Mouse (Mus musculus) spleen, postnatal 10 days (tissue): ENCODE data around the gene Pdzd2.
A peak's percentile ranks its signal among the peaks of the same experiment; 100 is the strongest.

Experiments
- DNase-seq, 2 experiments: peaks; one replicate each; pipeline ENCODE4 v3.0.0; 2021 to 2022; ENCODE audit warnings: low spot score in 2 of 2

The Pdzd2 gene

DNA sequence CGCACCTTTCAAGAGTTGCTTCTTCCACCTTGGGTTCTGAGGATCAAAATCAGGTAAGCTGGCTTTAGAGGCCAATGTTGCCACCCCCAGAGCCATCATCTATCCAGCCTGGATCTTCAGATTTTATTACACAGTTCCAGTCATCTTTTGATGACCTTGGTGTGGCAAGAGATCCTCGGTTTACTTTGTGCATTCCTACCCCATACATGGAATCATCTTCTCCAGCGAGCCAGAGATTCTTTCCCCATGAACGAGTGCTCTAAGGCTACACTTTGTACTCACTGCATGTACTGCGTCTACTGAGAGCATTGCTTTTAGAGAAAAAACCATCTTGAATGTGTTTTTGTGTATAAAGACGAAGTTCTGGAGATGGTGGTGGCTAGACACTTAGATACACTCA lies 384.5 kb downstream of the Pdzd2 start:
- DNase-seq = no peak

DNA sequence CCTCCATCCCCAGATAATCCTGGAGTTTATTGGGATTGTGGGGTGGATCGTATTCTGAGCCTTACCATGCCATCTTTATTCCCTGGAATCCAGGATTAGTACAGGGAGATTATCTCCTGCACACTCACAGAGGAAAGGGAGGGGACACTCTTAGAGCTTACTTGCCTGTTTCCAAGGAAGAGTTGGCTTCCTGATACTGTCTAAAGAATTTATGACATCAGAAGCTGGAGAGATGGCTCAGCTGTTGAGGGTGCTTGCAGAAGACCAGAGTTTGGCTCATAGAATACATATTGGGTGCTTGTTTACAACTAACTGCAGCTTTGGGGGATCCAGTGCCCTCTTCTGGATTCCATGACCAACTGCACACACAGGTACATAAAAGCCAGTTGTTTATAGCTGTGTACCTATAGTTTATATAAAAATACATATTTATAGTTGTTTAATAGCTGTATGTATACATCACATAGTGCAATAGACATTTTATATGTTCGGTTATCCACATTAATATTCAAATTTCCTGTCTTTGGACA lies 385.4 kb downstream of the Pdzd2 start:
- no peak for DNase-seq

DNA sequence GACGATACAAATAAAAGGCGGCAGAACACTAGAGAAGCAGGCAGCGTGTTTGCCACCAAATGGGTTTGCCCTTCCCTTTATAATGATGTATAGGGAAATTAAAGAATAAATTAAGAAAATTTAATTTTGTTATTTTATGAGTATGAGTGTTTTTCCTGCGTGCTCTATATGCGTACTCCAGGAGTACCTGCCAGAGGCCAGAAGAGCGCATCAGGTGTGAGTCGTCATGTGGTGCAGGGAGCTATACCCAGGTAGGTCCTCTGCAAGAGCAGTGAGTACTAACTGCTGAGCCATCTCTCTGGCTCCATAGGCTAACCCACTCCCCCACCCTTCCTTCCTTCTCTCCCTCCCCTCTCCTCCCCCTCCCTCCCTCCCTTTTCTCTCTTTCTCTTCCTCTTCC lies 388.3 kb downstream of the Pdzd2 start:
- no peak for DNase-seq

DNA sequence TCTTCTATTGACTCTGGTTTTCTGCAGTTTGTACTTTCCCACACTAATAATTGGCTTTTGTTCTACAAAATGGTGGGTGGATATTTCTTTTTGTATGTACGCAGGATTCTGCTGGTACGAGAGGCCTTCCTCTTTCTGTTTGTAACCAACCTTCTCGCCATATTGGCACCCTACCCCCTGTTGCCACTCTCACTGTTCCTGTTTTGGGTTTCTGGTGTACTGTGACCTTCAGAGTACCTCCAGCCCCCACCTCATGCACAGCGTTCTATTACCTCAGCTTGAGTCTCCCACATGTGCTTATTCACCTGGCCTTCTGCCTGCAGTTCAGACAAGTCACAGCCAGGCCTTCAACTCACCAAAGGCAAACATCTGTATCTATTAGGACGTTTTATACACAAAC lies 389.9 kb downstream of the Pdzd2 start:
- no peak for DNase-seq

DNA sequence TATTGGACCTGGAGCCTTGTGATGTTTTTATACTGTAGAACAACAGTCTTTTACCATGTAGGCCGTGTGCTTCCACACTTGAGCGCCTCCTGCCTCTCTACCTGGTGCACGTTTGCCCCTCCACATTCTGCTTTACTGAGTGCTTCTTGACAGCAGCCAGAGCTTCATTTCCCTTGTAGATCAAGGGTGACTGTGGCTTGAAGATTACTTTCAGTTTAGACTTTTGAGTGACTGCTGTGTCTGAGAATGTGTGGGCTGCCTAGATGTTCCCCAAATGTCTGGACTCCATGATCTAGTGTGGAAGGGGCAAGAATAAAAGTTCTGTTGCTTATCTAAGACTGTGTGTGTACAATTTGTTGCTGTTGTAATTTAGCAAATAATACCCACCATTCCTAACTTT lies 390.8 kb downstream of the Pdzd2 start:
- no peak for DNase-seq

DNA sequence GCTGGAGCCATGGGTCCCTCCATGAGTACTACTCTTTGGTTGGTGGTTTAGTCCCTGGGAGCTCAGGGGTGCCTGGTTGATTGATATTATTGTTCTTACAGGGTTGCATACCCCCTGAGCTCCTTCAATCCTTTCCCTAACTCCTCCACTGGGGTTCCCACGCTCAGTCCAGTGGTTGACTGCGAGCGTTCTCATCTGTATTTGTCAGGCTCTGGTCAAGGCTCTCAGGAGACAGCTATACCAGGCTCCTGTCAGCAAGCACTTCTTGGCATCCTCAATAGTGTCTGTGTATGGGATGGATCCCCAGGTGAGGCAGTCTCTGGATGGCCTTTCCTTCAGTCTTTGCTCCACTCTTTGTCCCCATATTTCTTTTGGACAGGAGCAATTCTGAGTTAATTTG lies 392.8 kb downstream of the Pdzd2 start:
- DNase-seq = no peak

DNA sequence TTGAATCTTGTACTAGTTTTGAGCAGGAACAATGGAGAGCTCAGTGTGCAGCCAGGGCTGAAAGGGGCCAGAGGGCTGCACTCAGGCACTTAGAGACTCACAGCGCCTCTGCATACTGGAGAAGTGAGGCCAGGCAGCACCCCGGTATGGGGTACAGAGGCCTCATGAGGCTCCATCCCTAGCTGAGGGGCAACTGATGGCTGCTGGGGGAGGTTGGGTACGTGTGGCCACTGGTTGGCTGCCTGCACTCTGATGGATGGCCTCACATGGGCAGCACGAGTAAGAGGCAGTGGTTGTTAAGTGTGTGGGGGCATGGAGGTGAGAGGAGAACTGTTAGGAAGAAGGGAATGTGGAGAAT lies 398.3 kb downstream of the Pdzd2 start:
- no peak for DNase-seq

DNA sequence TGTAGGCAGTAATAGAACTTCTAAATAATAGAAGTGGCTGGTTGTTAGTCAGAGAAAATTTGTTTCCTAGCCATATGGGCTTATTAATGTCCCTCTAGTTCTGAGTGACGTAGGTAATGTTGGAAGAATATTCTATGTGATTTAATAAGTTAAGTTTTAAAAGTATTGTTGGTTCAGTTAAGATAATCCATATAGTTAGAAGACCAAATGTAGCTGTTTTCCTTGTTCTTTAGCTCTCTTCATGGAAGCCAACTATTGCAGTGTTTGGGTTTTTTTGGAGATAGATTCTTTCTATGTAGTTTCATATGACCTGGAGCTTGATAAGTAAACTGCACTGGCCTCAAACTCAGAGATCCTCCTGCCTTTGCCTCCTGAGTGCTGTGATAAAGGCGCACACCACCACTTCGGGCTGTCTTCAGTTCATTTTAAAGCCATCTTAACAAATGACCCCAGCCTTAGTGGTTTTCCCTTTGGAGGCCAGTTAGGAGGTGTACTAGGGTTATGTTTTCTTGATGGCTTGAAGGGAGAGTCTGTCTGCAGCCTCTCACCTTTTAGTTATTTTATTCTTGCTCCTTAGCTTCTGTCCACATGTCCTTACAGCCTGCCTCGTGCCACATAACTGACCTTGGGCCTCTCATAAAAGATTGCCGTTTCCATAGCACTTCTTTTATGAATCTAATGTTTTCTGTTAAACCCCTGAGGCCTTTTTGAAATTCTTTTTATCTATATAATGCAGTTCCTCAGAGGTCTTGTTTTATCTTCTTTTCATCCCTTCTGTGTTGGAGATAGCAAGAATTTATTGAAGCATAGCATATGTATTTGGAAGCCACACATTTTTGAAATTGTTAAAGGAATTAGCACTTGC lies 399.0 kb downstream of the Pdzd2 start:
- DNase-seq = no peak

DNA sequence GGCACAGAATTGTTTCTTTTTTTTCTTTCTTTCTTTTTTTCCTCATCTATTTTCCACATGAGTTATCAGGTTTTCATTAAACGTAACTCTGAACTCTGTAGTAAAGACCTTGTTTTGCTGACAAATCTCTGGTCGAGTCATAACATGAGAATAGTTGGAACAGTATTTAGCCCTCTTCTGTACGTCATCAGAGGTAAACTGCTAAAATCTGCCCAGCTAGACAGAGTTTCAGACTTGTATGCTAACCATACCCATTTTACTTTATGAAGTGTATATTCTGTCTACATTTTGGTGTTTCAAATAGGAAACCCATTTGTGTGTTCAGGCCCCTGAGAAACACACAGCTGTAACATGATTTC lies 402.0 kb downstream of the Pdzd2 start:
- DNase-seq = no peak

DNA sequence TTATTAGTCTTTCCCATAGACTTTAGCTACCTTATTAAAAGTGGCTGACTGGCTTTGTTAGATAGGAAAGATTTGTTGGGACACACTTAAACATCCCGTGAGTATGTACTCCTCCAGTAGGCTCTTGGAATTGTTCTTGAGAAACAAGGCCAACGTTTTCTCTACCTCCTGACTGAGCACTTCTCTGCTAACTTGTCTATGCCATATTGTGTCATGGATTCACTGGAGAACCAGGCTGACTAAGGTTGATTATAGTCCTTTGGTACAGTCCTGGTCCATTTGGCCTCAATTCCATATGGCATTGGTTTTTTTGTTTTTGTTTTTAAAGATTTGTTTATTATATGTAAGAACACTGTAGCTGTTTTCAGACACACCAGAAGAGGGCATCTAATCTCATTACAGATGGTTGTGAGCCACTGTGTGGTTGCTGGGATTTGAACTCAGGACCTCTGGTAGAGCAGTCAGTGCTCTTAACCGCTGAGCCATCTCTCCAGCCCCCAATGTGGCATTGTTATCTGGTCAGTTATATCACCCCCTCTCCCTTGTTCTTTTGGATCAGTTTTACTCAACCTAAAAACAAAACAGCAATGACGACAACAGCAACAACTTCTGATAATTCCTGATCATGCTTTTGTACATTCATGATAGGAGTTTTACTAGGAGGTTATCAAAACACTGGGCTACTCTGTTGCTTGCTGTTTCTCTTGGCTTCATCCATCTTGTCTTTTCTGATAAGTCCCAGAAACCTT lies 402.5 kb downstream of the Pdzd2 start:
- DNase-seq = no peak

DNA sequence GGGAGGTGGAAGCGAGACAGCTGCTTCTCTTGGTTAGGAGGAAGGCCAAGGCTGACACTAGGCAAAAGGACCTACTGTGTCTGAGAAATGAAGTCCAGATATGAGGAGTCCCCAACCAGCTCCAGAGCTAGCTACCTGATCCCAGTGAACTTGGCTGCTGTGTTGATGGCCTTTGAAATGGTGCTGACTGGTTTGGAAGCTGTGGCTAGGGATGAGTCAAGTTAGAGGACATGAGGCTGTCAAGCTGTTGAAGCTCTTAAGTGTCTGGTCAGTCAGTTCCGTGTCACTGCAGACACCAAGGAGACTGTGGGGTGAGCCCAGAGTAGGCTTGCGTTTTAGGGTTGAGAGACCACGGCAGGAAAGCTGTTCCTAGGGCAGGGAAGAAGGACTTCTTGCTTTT lies 405.3 kb downstream of the Pdzd2 start:
- DNase-seq = no peak

DNA sequence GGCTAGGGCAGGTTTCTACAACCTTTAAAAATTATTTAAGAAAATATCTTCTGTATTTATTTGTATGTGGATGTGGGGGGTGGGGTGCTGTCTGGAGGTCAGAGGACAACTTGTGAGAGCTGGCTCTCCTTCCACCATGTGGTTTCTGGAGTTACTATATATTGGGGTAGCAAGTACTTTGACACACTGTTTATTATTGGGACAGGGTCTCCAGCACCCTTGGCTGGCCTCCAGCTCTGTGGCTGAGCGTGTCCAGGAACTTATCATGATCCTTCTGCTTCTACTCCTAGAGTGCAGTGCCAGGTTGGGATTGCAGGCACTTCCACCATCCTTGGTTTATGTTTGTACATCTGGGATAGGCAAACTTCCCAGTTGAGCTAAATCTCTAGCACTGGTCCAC lies 408.4 kb downstream of the Pdzd2 start:
- no peak for DNase-seq

DNA sequence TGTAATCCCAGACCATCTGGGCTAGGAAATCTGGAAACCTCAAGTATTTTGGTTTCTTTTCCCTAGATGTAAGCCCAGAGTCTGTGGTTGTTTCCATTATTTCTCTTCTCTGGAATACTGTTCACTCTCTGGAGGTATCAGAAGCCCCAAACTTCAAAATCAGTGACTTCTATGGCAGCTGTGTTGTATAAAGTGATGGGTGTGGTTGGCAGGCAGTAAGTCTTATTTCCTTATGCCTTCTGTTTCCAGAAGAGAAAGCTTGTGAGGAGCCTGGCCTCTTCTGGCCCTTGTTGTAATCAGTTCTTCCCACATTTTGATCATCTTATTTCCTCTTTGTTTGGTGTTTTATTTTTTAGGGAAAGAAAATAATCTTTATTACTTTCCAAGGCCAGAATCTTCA lies 408.8 kb downstream of the Pdzd2 start:
- DNase-seq = no peak

DNA sequence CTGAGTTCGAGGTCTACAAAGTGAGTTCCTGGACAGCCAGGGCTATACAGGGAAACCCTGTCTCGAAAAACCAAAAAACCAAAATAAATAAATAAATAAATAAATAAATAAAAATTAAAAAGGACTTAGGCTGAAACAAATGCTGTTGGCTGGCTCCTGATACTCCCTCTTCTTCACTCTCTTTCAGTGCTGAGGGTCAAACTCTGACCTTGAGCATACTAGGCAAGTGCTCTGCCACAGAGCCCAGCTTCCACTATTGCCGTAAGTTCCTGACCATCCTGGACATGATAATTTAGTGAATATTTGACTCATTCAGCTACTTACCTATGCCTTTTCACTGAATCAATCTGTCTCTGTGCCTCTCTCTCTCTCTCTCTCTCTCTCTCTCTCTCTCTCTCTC lies 409.3 kb downstream of the Pdzd2 start:
- DNase-seq = no peak

DNA sequence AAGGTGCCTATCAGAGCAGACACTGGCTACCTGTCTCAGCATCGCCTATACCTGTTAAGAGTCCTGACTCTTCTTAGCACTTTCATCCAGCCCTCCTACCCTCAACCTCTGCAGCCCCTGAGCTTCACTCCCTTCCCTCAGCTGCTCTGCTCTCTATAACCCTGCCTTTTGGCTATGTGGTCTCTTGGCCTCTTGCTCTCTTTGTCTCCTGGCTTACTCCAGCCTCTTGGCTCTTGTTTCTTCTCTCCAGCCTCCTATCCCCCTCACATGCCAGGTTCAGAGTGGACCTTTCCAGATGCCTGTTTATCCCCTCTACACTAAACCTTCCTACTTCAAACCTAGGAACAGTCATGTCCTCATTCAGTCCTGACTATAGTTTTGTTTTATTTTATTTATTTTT lies 415.4 kb downstream of the Pdzd2 start:
- no peak for DNase-seq

DNA sequence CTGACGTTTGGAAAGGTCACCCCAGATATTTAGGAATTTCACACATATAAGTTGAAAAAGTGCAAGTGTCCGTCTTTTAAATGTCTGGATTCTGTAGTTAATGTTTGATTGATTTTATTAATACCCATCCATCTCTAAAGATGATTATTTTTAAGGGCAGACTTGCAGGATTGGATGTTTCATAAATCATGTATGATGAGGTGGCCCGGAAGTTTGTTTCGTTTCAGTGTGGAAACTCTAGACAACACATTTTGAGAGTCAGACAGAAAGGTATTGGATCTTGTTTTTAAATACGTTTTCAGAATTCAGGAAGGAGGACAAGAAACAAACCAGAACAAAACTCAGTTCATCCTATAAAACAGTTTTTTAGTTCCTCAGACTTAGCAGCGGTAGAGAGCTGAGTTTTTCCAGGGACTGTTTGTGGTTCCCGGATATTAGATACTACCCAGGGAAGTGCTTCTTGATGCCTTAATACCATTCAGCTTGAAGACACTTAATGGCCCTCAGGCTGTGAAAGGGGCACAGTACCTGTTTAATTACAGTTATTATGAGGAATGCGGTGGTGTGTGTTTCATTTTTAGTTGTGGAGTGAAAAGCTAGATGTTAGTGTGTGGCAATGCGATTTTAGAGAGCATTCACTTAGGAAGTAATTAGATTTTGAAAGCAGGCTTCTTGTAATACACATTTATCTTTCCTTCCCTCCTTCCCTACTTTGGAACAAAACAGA lies 416.9 kb downstream of the Pdzd2 start:
- no peak for DNase-seq

DNA sequence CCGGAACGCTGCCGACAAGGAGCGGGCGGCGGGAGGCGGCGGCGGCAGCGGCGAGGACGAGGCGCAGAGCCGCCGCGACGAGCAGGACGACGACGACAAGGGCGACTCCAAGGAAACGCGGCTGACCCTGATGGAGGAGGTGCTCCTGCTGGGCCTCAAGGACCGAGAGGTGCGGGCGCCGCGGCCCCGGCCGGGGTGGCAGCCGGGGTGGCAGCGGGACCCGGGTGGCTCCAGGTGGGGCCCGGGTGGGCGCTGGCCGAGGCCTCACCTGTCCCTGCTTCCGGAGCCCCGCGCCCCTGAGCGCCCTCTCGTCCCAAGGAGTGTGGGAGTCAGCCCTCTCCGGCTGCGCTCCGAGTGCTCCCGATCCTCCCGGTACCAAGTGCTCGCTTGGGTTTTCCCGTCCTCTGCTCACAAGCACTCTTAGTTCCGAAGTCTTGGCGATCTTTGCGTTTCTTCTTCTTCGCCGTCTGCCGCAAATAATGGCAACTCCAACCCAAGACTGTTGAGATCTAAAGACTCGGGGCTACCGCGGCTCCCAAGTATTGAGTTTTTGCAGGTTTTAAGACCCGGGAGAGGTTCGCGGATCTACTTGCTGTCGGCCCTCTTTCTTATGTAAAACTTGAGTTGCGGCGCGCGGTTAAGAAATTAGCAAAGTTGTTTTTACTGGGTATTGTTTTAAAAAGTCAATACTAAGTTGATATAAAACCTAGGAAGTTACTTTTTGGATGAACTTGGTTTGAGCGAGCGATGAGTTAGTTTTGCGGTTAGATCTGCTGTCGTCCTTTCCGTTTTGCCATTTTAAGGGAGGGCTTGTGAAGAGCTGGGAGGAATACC lies 417.7 kb downstream of the Pdzd2 start, which contains the start of gene 1810049J17Rik:
Gene 1810049J17Rik, minus strand, starts transcription at position 112 of the 834 bp plus-strand sequence.
- peak; percentile 63 to 71 for DNase-seq

DNA sequence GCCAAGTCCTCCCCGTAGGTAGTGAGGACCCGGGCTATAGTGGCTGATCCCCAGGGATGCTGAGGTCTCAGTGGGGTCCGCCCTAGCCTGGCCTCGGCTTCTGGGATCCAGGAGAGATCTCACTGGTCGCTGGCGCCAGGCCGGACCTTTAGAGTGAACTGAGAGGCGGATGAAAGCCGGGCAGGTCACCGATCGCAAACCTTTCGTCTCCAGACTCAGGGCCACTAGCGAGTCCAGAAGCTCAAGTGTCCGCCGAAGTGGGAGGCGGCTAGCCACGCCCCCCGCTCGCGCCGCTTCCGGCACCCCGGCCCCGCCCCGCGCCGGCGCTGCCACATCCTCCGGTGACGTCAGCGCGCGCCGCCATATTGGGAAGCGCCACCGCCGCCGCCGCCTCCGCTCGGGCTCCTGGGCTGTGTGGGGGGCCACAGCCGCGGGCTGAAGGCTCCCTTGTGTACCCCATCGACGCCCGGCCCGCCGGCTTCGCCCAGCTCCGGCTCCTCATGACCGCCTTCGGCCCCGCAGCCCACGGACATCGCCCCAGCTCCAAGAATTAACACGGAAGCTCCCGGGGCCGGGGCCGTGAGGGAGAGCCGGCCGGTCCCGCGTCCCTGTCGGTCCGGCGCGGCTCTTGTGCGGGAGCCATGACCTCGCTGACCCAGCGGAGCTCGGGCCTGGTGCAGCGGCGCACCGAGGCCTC lies 418.5 kb downstream of the Pdzd2 start, which contains the start of gene Golph3:
Gene Golph3, plus strand, starts transcription at position 360 of the 697 bp plus-strand sequence.
- DNase-seq = peak; percentile 95 to 98

DNA sequence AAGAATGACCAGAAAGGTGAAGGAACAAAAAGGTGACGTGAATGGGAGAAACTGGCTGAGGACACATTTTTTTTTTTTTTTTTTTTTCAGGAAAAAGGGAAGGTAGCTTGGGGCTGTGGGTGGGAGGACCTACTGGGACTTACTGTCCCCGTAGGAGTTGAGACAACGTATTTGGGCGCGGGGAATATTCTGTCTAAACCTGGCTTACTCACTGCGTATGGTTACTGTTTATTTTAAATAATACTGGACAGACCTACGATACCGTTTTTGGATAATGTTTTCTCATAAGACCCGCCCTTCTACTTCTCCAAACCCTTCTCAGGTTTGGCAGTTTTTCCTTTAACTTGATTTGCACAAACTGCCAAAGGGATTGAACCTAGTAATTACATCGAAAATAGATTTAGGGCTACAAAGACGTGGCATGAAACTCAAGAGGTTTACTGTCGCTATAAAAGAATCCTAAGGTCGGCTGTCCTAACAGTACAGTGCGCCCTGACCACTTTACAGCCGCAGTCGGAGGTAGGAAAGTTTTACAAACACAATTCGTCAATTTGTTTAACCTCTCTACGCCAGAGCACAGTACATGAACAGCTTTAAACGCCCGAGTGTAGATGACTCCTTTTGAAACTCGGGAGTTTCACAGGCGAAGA lies 419.2 kb downstream of the Pdzd2 start:
- no peak for DNase-seq

DNA sequence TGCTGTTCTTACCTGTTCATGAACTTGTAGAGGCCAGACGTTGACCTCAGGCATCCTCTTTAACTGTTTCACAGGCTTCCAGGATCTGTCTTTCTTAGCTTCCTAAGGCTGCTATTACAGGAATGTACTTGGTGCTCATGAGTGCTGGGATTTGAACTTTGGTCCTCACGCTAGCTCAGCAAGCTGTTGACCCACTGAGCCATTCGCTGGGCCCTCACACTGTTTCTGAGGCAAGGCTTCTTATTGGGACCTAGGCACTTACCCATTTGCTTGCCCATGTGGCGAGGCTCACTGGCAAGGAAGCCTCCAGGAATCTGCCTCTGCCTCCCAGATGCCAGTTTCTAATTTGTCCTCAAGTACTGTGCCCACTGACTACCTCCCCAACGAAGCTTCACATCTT lies 419.8 kb downstream of the Pdzd2 start:
- no peak for DNase-seq
